Mouse (Mus musculus): Measurements from ENCODE around the gene Wipf3. TPM values are rescaled to one million over a fixed set of nuclear protein-coding genes. Genes with fewer than 3 reads are reported as not detected.

Gene Wipf3
- polyA plus RNA-seq, 1 experiment, result 0.20 TPM

DNA sequence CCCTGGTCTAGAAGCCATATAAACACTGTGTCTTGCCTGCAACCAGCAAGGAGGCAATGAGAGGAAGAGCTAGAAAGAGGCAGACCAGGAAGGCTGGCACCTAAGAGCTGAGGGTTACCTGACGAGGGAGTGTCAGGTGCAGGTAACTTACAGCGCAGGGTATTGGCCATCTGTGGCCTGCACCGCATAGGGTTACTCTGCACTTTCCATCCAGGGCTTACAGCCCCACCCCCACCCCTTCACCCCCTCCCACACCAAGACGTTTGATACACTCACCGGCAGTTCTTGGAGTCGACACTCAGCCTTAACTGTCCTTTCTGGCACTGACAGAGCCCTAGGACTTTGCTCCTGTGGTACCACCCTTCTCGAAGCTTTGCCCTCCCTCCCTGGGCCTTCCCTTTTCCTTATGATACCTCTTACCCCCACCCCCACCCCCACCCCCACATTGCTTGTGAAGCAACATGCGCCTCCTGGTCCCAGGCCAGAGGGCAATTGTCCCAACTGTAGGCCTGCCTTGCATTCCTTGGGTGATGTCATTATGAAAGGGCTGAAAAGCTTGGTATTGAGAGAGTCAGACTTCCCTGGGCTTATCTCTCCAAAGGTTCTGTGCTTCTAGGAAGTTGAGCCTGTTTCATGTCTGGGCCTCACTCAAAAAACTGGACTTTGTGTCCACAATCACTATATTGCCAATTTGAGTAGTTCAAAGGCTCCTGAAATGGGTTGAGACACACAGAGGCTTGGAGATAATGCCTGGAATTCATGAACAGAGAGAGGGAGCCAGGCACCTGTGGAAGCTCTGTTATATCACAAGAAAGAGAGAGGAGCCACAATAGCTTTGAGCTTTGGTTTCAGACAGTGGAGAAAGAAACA is 43.7 kb downstream of the Wipf3 start:
- H3K36me3 ChIP-seq (ENCODE audit: control insufficient read depth, insufficient read depth, low read length), result no peaks in the 10 kb centered on the region
- no peaks in the 10 kb centered on the region for H3K4me1 ChIP-seq (ENCODE audit: control insufficient read depth, insufficient read depth, insufficient read length)
- H3K27me3 ChIP-seq (ENCODE audit: control insufficient read depth, insufficient read depth, low read length), result no peaks in the 10 kb centered on the region
- TF ChIP-seq POLR2A (IDR thresholded peaks at IDR 0.05; ENCODE audit: low read depth, low read length) (no peak), CTCF (IDR thresholded peaks at IDR 0.05; ENCODE audit: extremely low read depth, insufficient read depth, insufficient read length, insufficient replicate concordance) (no peak)
- no peak overlapping the region for H3K4me3 ChIP-seq (ENCODE audit: extremely low read depth, insufficient read depth, insufficient read length)
- DNase-seq (ENCODE audit: low read depth in 1 of 2, low spot score in 2 of 2), result no peak
- no peak overlapping the region for H3K27ac ChIP-seq (ENCODE audit: insufficient read depth, low read length)
- 82% methylated on average over 8 of the region's 8 CpGs for WGBS

DNA sequence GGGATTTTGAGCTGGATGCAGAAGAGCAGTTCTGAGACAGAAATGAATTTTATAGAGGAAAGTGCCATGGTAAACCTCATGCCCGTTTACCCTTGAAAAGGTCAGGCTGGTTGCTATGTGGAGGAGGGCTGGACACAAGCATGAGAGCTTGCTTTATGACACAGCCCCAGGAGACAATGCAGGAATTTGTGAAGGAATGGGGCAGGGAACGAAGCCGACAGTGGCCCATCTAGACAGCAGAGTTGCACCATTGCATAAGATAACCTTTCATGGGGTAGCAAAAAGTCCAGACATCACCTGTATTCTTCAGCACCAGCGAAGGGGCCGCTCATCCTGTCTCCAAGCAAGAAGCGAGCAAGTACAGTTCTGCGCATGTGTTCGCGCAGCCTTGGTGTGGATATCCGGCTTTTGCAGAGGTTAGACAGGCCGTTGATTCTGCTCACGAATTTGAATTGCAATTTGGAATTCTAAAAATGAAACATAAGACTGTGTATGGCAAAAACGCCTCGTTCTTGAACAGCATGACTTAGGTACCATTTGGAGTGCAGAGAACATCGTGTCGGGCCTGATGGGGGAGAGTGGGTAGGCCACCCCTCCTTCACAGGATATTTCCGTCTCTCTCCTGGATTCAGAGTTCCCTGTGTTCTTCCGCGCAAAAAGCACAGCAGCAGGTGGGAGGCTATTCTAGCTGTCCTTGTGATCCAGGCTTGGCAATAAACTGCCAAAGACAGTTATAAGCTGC is 46.7 kb downstream of the Wipf3 start:
- no peak for DNase-seq (ENCODE audit: low read depth in 1 of 2, low spot score in 2 of 2)
- H3K36me3 ChIP-seq (ENCODE audit: control insufficient read depth, insufficient read depth, low read length), result no peaks in the 10 kb centered on the region
- H3K27me3 ChIP-seq (ENCODE audit: control insufficient read depth, insufficient read depth, low read length), result no peaks in the 10 kb centered on the region
- no peak for TF ChIP-seq POLR2A (IDR thresholded peaks at IDR 0.05; ENCODE audit: low read depth, low read length)
- no peak for TF ChIP-seq CTCF (IDR thresholded peaks at IDR 0.05; ENCODE audit: extremely low read depth, insufficient read depth, insufficient read length, insufficient replicate concordance)
- H3K27ac ChIP-seq (ENCODE audit: insufficient read depth, low read length), result no peak overlapping the region
- no peak overlapping the region for H3K4me3 ChIP-seq (ENCODE audit: extremely low read depth, insufficient read depth, insufficient read length)
- H3K4me1 ChIP-seq (ENCODE audit: control insufficient read depth, insufficient read depth, insufficient read length), result no peaks in the 10 kb centered on the region
- WGBS, result 93% methylated on average over 19 of the region's 19 CpGs

DNA sequence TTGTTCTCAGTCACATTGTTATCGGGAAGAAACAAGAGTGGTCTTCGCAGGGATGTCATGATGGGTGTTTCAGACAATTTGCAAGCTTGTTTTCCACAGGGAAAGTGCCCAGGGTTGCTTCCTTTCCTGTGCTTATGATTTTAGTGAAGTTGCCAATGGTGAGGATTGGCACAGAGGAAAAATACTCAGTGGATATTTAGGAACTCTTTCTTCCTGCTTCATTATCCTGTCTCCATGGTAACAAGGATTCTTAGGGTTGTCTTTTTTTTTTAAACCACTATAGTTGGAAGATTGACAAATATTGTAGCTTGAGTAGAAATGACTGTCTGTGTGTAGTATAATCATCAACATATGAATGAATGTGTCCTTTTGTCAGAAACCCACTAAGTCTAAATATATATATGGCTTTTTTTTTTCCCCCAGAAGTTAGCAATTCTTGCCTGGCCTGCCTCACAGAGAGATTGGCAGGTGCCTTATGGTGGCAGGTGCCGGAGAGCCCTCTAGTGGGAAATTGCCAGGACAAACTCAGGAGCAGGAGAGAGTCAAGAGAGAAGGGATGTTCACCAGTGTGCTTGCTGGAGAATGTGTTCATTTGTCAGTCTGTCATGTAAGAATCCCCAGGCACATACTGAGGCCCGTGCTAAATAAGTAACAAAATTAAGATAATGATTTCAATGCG is 49.4 kb downstream of the Wipf3 start:
- no peak overlapping the region for H3K27ac ChIP-seq (ENCODE audit: insufficient read depth, low read length)
- WGBS, result 83% methylated on average over 5 of the region's 5 CpGs
- TF ChIP-seq CTCF (IDR thresholded peaks at IDR 0.05; ENCODE audit: extremely low read depth, insufficient read depth, insufficient read length, insufficient replicate concordance), result no peak
- no peak for TF ChIP-seq POLR2A (IDR thresholded peaks at IDR 0.05; ENCODE audit: low read depth, low read length)
- H3K27me3 ChIP-seq (ENCODE audit: control insufficient read depth, insufficient read depth, low read length), result no peaks in the 10 kb centered on the region
- no peaks in the 10 kb centered on the region for H3K4me1 ChIP-seq (ENCODE audit: control insufficient read depth, insufficient read depth, insufficient read length)
- no peak overlapping the region for H3K4me3 ChIP-seq (ENCODE audit: extremely low read depth, insufficient read depth, insufficient read length)
- no peak for DNase-seq (ENCODE audit: low read depth in 1 of 2, low spot score in 2 of 2)
- no peaks in the 10 kb centered on the region for H3K36me3 ChIP-seq (ENCODE audit: control insufficient read depth, insufficient read depth, low read length)

DNA sequence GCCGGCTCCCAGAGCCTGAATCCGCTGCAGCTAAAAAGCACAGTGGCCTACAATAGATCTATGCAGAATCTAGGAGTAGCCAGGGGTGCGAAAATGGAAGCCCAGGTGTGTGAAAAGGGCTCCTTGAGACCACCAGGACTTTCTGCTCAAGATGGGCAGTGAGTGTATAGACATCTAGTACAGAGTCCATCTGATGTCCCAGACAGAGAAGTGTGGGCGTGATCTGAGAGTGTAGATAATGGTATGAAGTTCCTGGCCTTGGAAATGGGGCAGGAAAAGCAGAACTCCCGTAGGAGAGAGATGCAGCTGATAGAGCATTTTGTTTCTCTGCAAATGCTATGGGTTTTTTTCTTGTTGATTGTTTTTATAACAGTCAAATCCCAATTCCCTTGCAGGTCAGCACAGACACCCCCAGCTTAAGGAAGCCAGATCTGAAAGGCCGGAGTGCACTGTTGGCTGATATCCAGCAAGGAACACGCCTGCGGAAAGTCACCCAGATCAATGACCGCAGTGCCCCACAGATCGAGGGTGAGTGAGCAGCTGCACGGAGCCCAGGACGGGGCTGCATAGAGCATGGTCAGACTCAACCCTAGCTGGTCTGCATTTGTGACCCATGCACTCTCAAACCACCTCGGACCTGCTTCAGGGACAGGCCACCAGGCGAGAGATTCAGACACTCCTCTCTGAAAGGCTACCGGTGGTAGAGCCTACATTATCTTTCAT is 52.1 kb downstream of the Wipf3 start:
- no peaks in the 10 kb centered on the region for H3K4me1 ChIP-seq (ENCODE audit: control insufficient read depth, insufficient read depth, insufficient read length)
- no peak overlapping the region for H3K4me3 ChIP-seq (ENCODE audit: extremely low read depth, insufficient read depth, insufficient read length)
- no peaks in the 10 kb centered on the region for H3K27me3 ChIP-seq (ENCODE audit: control insufficient read depth, insufficient read depth, low read length)
- TF ChIP-seq POLR2A (IDR thresholded peaks at IDR 0.05; ENCODE audit: low read depth, low read length), result no peak
- no peak overlapping the region for H3K27ac ChIP-seq (ENCODE audit: insufficient read depth, low read length)
- 86% methylated on average over 15 of the region's 15 CpGs for WGBS
- no peak for DNase-seq (ENCODE audit: low read depth in 1 of 2, low spot score in 2 of 2)
- no peaks in the 10 kb centered on the region for H3K36me3 ChIP-seq (ENCODE audit: control insufficient read depth, insufficient read depth, low read length)

DNA sequence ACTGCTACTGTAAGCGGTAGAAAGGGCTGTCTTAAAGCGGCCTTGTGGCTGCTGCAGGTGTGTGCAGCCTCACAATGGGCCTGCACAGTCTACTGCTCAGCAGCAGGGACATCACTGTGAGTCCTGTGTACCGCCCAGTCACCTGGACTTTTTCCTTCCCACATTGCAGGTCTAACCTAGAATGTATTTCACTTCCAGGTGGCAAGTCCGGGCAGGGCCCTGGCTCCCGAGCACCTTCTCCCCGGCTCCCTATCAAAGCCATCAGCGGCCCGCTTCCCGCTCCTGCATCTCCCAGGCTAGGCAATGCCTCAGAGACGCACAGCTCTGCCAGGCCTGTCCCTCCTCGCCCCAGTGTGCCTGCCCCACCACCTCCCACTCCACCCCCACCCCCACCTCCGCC is 55.6 kb downstream of the Wipf3 start:
- Histone ChIP-seq H3K36me3 (ENCODE audit: control insufficient read depth, insufficient read depth, low read length) (no peaks in the 10 kb centered on the region), H3K27ac (ENCODE audit: insufficient read depth, low read length) (no peak overlapping the region), H3K27me3 (ENCODE audit: control insufficient read depth, insufficient read depth, low read length) (no peaks in the 10 kb centered on the region), H3K4me3 (ENCODE audit: extremely low read depth, insufficient read depth, insufficient read length) (no peak overlapping the region), H3K4me1 (ENCODE audit: control insufficient read depth, insufficient read depth, insufficient read length) (no peaks in the 10 kb centered on the region)
- no peak for DNase-seq (ENCODE audit: low read depth in 1 of 2, low spot score in 2 of 2)
- 68% methylated on average over 11 of the region's 12 CpGs for WGBS
- no peak for TF ChIP-seq CTCF (IDR thresholded peaks at IDR 0.05; ENCODE audit: extremely low read depth, insufficient read depth, insufficient read length, insufficient replicate concordance)
- no peak for TF ChIP-seq POLR2A (IDR thresholded peaks at IDR 0.05; ENCODE audit: low read depth, low read length)

DNA sequence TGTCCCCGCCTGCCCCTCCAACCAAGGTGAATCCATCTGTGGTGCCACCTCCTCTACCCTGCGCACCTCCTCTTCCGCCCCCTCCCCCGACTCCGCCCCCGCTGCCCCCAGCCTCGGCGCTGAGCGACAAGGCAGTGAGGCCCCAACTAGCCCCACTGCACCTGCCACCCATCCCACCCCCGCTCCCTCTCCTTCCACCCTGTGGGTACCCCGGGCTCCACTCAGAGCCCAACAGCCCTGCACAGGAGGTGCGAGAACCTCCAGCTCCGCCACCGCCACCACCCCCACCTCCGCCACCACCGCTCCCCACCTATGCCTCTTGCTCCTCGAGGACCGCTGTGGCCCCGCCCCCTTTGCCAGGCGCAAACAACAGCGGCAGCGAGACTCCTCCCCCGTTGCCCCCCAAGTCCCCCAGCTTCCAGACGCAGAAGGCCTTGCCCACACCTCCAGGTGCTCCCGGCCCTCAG is 56.1 kb downstream of the Wipf3 start:
- no peak for DNase-seq (ENCODE audit: low read depth in 1 of 2, low spot score in 2 of 2)
- TF ChIP-seq CTCF (IDR thresholded peaks at IDR 0.05; ENCODE audit: extremely low read depth, insufficient read depth, insufficient read length, insufficient replicate concordance) (no peak), POLR2A (IDR thresholded peaks at IDR 0.05; ENCODE audit: low read depth, low read length) (no peak)
- 16% methylated on average over 21 of the region's 25 CpGs for WGBS
- H3K27ac ChIP-seq (ENCODE audit: insufficient read depth, low read length), result no peak overlapping the region
- H3K36me3 ChIP-seq (ENCODE audit: control insufficient read depth, insufficient read depth, low read length), result no peaks in the 10 kb centered on the region
- no peaks in the 10 kb centered on the region for H3K27me3 ChIP-seq (ENCODE audit: control insufficient read depth, insufficient read depth, low read length)
- no peak overlapping the region for H3K4me3 ChIP-seq (ENCODE audit: extremely low read depth, insufficient read depth, insufficient read length)
- no peaks in the 10 kb centered on the region for H3K4me1 ChIP-seq (ENCODE audit: control insufficient read depth, insufficient read depth, insufficient read length)

All from spleen, adult 2 months (tissue).